Mouse (Mus musculus) liver, embryonic 11.5 days (tissue): ENCODE measurements around the gene Arhgdia. TPM values are rescaled to one million over a fixed set of nuclear protein-coding genes. Genes with fewer than 3 reads are reported as not detected.
A peak's percentile ranks its signal among the peaks of the same experiment; 100 is the strongest.

Source experiments
- ATAC-seq: fragments of 200-750 bp; cut with Nextera tagmentation; replicated peaks from 2 replicates; pipeline ENCODE4 v1.8.0; 2017; ENCODE audit warnings: moderate number of reproducible peaks, mild to moderate bottlenecking, moderate TSS enrichment, moderate library complexity; ENCODE audit not compliant: low FRiP score
- DNase-seq: peaks from one replicate; pipeline ENCODE4 v3.0.0-alpha.2; 2017; ENCODE audit warnings: low spot score
- H3K27ac ChIP-seq: fragments of 300-500 bp; sonication (generic); 2 replicates; pipeline ENCODE4 v1.5.1; 2014; ENCODE audit warnings: mild to moderate bottlenecking, low read depth, low read length, control low read depth
- H3K27me3 ChIP-seq: fragments of 300-500 bp; sonication (generic); replicated peaks from 2 replicates; pipeline ENCODE4 v1.6.1; 2014; ENCODE audit warnings: low read length, mixed read lengths; ENCODE audit not compliant: control insufficient read depth, insufficient read depth
- H3K36me3 ChIP-seq: fragments of 300-500 bp; sonication (generic); 2 replicates; pipeline ENCODE4 v1.6.1; 2014; ENCODE audit warnings: mild to moderate bottlenecking, low read length, moderate library complexity, mixed read lengths; ENCODE audit not compliant: control insufficient read depth, insufficient read depth
- H3K4me1 ChIP-seq: fragments of 300-500 bp; sonication (generic); replicated peaks from 2 replicates; pipeline ENCODE4 v1.6.1; 2014; ENCODE audit warnings: low read length, mixed read lengths; ENCODE audit not compliant: control insufficient read depth, insufficient read depth
- H3K4me2 ChIP-seq: fragments of 300-500 bp; sonication (generic); 2 replicates; pipeline ENCODE4 v1.6.1; 2014; ENCODE audit warnings: mild to moderate bottlenecking, control low read depth, moderate library complexity
- H3K4me3 ChIP-seq: fragments of 300-500 bp; sonication (generic); 2 replicates; pipeline ENCODE4 v1.5.1; 2014; ENCODE audit warnings: low read depth, low read length, control low read depth
- H3K9ac ChIP-seq: fragments of 300-500 bp; sonication (generic); 2 replicates; pipeline ENCODE4 v1.6.1; 2014; ENCODE audit warnings: low read depth, low read length, control low read depth
- H3K9me3 ChIP-seq: fragments of 300-500 bp; sonication (generic); 2 replicates; pipeline ENCODE4 v1.6.1; 2016; ENCODE audit warnings: low read length, inconsistent platforms, mixed read lengths; ENCODE audit not compliant: control insufficient read depth
- WGBS: fragments of 180-500 bp; shearing (Covaris S2); extraction: QIAGEN DNeasy Blood & Tissue Kit; methylation state at CpG from one replicate; pipeline ENCODE4 v1.1.7; 2014; 5-methylcytosine and 5-hydroxymethylcytosine counted together
- microRNA-seq: library from miRNA; unstranded; fragments of <30 nt; microRNA quantifications from one replicate; pipeline ENCODE4, GENCODE M21; 2017; ENCODE audit warnings: borderline number of aligned reads
- polyA plus RNA-seq: library from polyadenylated mRNA; unstranded; fragments of >200 nt; fragmentation: Nextera tagmentation; extraction: Ambion mirVana; gene quantifications from 2 replicates; pipeline ENCODE4 v1.2.1, GENCODE M21; 2014

Gene Arhgdia
- polyA plus RNA-seq, 1 experiment from 2014 or later: 561 TPM

- no peak for ATAC-seq
- 73% methylated on average over 3 of the region's 3 CpGs for WGBS
- no peak overlapping the region for H3K9ac ChIP-seq
- H3K36me3 ChIP-seq: no peaks in the 10 kb centered on the region
- peaks cover 42% of the 10 kb centered on the region for H3K27me3 ChIP-seq
- no peak overlapping the region for H3K27ac ChIP-seq
- DNase-seq: no peak
- H3K4me3 ChIP-seq: no peak overlapping the region
- H3K9me3 ChIP-seq: no peaks in the 10 kb centered on the region
- no peak overlapping the region for H3K4me2 ChIP-seq
- H3K4me1 ChIP-seq: peaks cover 16% of the 10 kb centered on the region
These were observed 46.3 kb downstream of the Arhgdia start for GRCm38 (mm10) chr11:120535145-120535544.

GRCm38 (mm10) chr11:120534093-120534492 is 47.3 kb downstream of the Arhgdia start:
- peaks cover 52% of the 10 kb centered on the region for H3K27me3 ChIP-seq
- no peak overlapping the region for H3K9ac ChIP-seq
- H3K4me3 ChIP-seq: no peak overlapping the region
- WGBS: 74% methylated on average over 8 of the region's 8 CpGs
- no peak overlapping the region for H3K27ac ChIP-seq
- no peaks in the 10 kb centered on the region for H3K36me3 ChIP-seq
- H3K4me2 ChIP-seq: no peak overlapping the region
- H3K9me3 ChIP-seq: no peaks in the 10 kb centered on the region
- H3K4me1 ChIP-seq: peaks cover 12% of the 10 kb centered on the region
- no peak for ATAC-seq
- no peak for DNase-seq

GRCm38 (mm10) chr11:120531646-120532045 is 49.8 kb downstream of the Arhgdia start:
- H3K9ac ChIP-seq: no peak overlapping the region
- no peaks in the 10 kb centered on the region for H3K36me3 ChIP-seq
- ATAC-seq (no peak), DNase-seq (no peak)
- H3K4me3 ChIP-seq: no peak overlapping the region
- peaks cover 16% of the 10 kb centered on the region for H3K4me1 ChIP-seq
- peaks cover 65% of the 10 kb centered on the region for H3K27me3 ChIP-seq
- H3K27ac ChIP-seq: no peak overlapping the region
- peak overlapping the region; percentile 66; the same call in 1 of the 2 replicates for H3K4me2 ChIP-seq
- no peaks in the 10 kb centered on the region for H3K9me3 ChIP-seq
- 30% methylated on average over 9 of the region's 9 CpGs for WGBS

- Histone ChIP-seq H3K9me3 (no peaks in the 10 kb centered on the region), H3K4me2 (peak within 1 kb of the TSS; percentile 66), H3K36me3 (no peaks in the 10 kb centered on the region), H3K9ac (peak within 1 kb of the TSS; percentile 44), H3K27ac (no peak within 1 kb of the TSS), H3K4me3 (peak within 1 kb of the TSS; percentile 37), H3K4me1 (peaks cover 16% of the 10 kb centered on the region), H3K27me3 (peaks cover 65% of the 10 kb centered on the region)
- DNase-seq (peak; percentile 47), ATAC-seq (peak; percentile 35; the same call in 1 of the 2 replicates)
- 8% methylated on average over 59 of the region's 62 CpGs for WGBS
These were observed 51.1 kb downstream of the Arhgdia start, which contains the start of gene Gcgr for GRCm38 (mm10) chr11:120530085-120530964. TSS of gene Gcgr (plus strand) at chr11:120530699.

GRCm38 (mm10) chr11:120528903-120529302 is 52.5 kb downstream of the Arhgdia start:
- no peaks in the 10 kb centered on the region for H3K36me3 ChIP-seq
- ATAC-seq (no peak), DNase-seq (no peak)
- H3K9ac ChIP-seq: no peak overlapping the region
- no peak overlapping the region for H3K4me2 ChIP-seq
- no peaks in the 10 kb centered on the region for H3K9me3 ChIP-seq
- H3K4me3 ChIP-seq: no peak overlapping the region
- 49% methylated on average over 4 of the region's 4 CpGs for WGBS
- H3K27me3 ChIP-seq: peaks cover 56% of the 10 kb centered on the region
- H3K27ac ChIP-seq: 0 out of 2 replicates have a peak overlapping the region, but pooled peaks have one; percentile 5
- peaks cover 16% of the 10 kb centered on the region for H3K4me1 ChIP-seq

Small RNA genes within 50 kb of the gene (microRNA-seq; reads per million reads assigned to microRNA genes)
- 2.5 reads per million for gene Mir6936

Other genes starting within 250 kb of the Arhgdia start
- gene Actg1, start 233.1 kb downstream of the Arhgdia start, polyA plus RNA-seq: 1,592 and 1,704 TPM in 2 replicates
- gene Fscn2, start 220.1 kb downstream of the Arhgdia start, polyA plus RNA-seq: 0.29 TPM in 1 of 2 replicates, not detected in the other
- 22.8 and 23.2 TPM in 2 replicates for gene Faap100, start 202.9 kb downstream of the Arhgdia start, polyA plus RNA-seq
- gene Nploc4, start 143.9 kb downstream of the Arhgdia start, polyA plus RNA-seq: 44.5 and 47.2 TPM in 2 replicates
- gene Tspan10, start 139.0 kb downstream of the Arhgdia start, polyA plus RNA-seq: 0.10 TPM in 1 of 2 replicates, not detected in the other
- gene Pde6g, start 128.1 kb downstream of the Arhgdia start, polyA plus RNA-seq: 0.18 and 0.51 TPM in 2 replicates
- gene Oxld1, start 123.6 kb downstream of the Arhgdia start, polyA plus RNA-seq: 12.7 and 16.8 TPM in 2 replicates
- gene Ccdc137, start 123.5 kb downstream of the Arhgdia start, polyA plus RNA-seq: 51.5 and 52.0 TPM in 2 replicates
- 39.1 and 40.2 TPM in 2 replicates for gene Arl16, start 114.0 kb downstream of the Arhgdia start, polyA plus RNA-seq
- 252 and 266 TPM in 2 replicates for gene Mrpl12, start 97.0 kb downstream of the Arhgdia start, polyA plus RNA-seq
- gene Slc25a10, start 89.8 kb downstream of the Arhgdia start, polyA plus RNA-seq: 65.5 and 70.6 TPM in 2 replicates
- 7.6 and 7.7 TPM in 2 replicates for gene Gcgr, start 50.9 kb downstream of the Arhgdia start, polyA plus RNA-seq
- 117 and 123 TPM in 2 replicates for gene Mcrip1, start 31.9 kb downstream of the Arhgdia start, polyA plus RNA-seq
- not detected in 2 replicates for gene Ppp1r27, start 30.5 kb downstream of the Arhgdia start, polyA plus RNA-seq
- 648 and 680 TPM in 2 replicates for gene P4hb, start 8.4 kb downstream of the Arhgdia start, polyA plus RNA-seq
- gene Alyref, start 16.7 kb upstream of the Arhgdia start, polyA plus RNA-seq: 601 and 617 TPM in 2 replicates
- gene Anapc11, start 16.8 kb upstream of the Arhgdia start, polyA plus RNA-seq: 200 and 208 TPM in 2 replicates
- gene Npb, start 26.9 kb upstream of the Arhgdia start, polyA plus RNA-seq: 3.6 and 6.3 TPM in 2 replicates
- 165 and 175 TPM in 2 replicates for gene Pcyt2, start 36.3 kb upstream of the Arhgdia start, polyA plus RNA-seq
- gene Sirt7, start 43.6 kb upstream of the Arhgdia start, polyA plus RNA-seq: 48.6 and 54.8 TPM in 2 replicates
- 32.6 and 34.8 TPM in 2 replicates for gene Mafg, start 52.0 kb upstream of the Arhgdia start, polyA plus RNA-seq
- 18.5 and 21.2 TPM in 2 replicates for gene Pycr1, start 62.1 kb upstream of the Arhgdia start, polyA plus RNA-seq
- 0.34 and 0.60 TPM in 2 replicates for gene Myadml2, start 66.5 kb upstream of the Arhgdia start, polyA plus RNA-seq
- 0.51 and 0.52 TPM in 2 replicates for gene Notum, start 79.6 kb upstream of the Arhgdia start, polyA plus RNA-seq
- gene Aspscr1, start 91.3 kb upstream of the Arhgdia start, polyA plus RNA-seq: 83.7 and 97.1 TPM in 2 replicates
- gene Cenpx, start 132.1 kb upstream of the Arhgdia start, polyA plus RNA-seq: 178 and 192 TPM in 2 replicates
- 34.2 and 38.3 TPM in 2 replicates for gene Lrrc45, start 132.3 kb upstream of the Arhgdia start, polyA plus RNA-seq
- 1.2 and 1.8 TPM in 2 replicates for gene Rac3, start 139.8 kb upstream of the Arhgdia start, polyA plus RNA-seq
- 12.9 and 13.2 TPM in 2 replicates for gene Dcxr, start 145.7 kb upstream of the Arhgdia start, polyA plus RNA-seq
- 0.22 and 0.32 TPM in 2 replicates for gene Cbr2, start 150.5 kb upstream of the Arhgdia start, polyA plus RNA-seq
- gene Hmga1b, start 181.2 kb upstream of the Arhgdia start, polyA plus RNA-seq: 11.4 and 17.5 TPM in 2 replicates
- gene Rfng, start 202.6 kb upstream of the Arhgdia start, polyA plus RNA-seq: 30.3 and 33.4 TPM in 2 replicates
- gene Gps1, start 202.6 kb upstream of the Arhgdia start, polyA plus RNA-seq: 209 and 210 TPM in 2 replicates
- gene Dus1l, start 214.8 kb upstream of the Arhgdia start, polyA plus RNA-seq: 132 and 139 TPM in 2 replicates
- gene Fasn, start 242.9 kb upstream of the Arhgdia start, polyA plus RNA-seq: 71.3 and 80.0 TPM in 2 replicates